Mouse (Mus musculus) myocyte (in vitro differentiated cells): ENCODE results near the gene Dglucy.

Source experiments
- CEBPB ChIP-seq: IDR thresholded peaks from 2 replicates; pipeline ENCODE4 v1.6.1; 2011; ENCODE audit warnings: mild to moderate bottlenecking, moderate library complexity; ENCODE audit not compliant: poor library complexity, insufficient read depth, severe bottlenecking
- E2F4 ChIP-seq: IDR thresholded peaks from one replicate; pipeline ENCODE4 v1.6.1; 2011; ENCODE audit warnings: mild to moderate bottlenecking, control low read depth, moderate library complexity; ENCODE audit not compliant: insufficient read depth
- POLR2A ChIP-seq: IDR thresholded peaks from one replicate; pipeline ENCODE4 v1.6.1; 2011; ENCODE audit warnings: low read depth, mild to moderate bottlenecking, control low read depth, moderate library complexity; ENCODE audit not compliant: insufficient read length

GRCm38 (mm10) chr12:100875960-100876359 is 97.1 kb downstream of the Dglucy start:
- no peak for TF ChIP-seq E2F4
- no peak for TF ChIP-seq CEBPB
- no peak for TF ChIP-seq POLR2A
